Comparison of ENCODE assay signal across 7 mouse cellular contexts in genomic region chrX:106014741-106015377, GRCm38 (mm10). TPM values are rescaled to one million over a fixed set of nuclear protein-coding genes. Genes with fewer than 3 reads are reported as not detected.
DNase-seq lines count a peak whose midpoint lies in the region; ATAC-seq and TF ChIP-seq lines count a peak whose summit lies in the region.
"Not testable (repeated sequence)": the region's sequence is repeated elsewhere in the genome, so short reads cannot be mapped to it uniquely, and the experiment has no call there.

No protein-coding gene starts in this region.

- DNase-seq in MN1 (ENCODE audit: low spot score): peak; percentile 8
- DNase-seq in intestine, embryonic 14.5 days (ENCODE audit: low spot score); limb, embryonic 14.5 days (ENCODE audit: low spot score); lung, embryonic 14.5 days: not testable (repeated sequence)

- not testable (repeated sequence) for H3ac ChIP-seq in myocyte (ENCODE audit: control insufficient read depth, insufficient read length)

- not testable (repeated sequence) for H3K27me3 ChIP-seq in erythroblast, embryonic 14.5 days (ENCODE audit: control insufficient read depth); heart, embryonic 15.5 days; intestine, embryonic 14.5 days (replicated peaks; ENCODE audit: control insufficient read depth, insufficient read depth, low read length); limb, embryonic 14.5 days (ENCODE audit: control insufficient read depth, insufficient read depth, low read length); lung, embryonic 14.5 days (ENCODE audit: insufficient read depth, low read length); myocyte (ENCODE audit: control insufficient read depth, insufficient read depth, insufficient read length)

- not testable (repeated sequence) for H3K9ac ChIP-seq in heart, embryonic 15.5 days; intestine, embryonic 14.5 days (ENCODE audit: low read length); limb, embryonic 14.5 days (ENCODE audit: low read depth, low read length, severe bottlenecking); lung, embryonic 14.5 days

- H3K36me3 ChIP-seq in erythroblast, embryonic 14.5 days (ENCODE audit: control insufficient read depth): peaks cover 21% of the 10 kb centered on the region
- H3K36me3 ChIP-seq in heart, embryonic 15.5 days; intestine, embryonic 14.5 days (ENCODE audit: control insufficient read depth, insufficient read depth, low read length); lung, embryonic 14.5 days (ENCODE audit: insufficient read depth); myocyte (ENCODE audit: control insufficient read depth, insufficient read depth): not testable (repeated sequence)
- H3K36me3 ChIP-seq in limb, embryonic 14.5 days (ENCODE audit: control insufficient read depth, insufficient read depth, low read length): peaks cover 12% of the 10 kb centered on the region; the same call in 1 of the 2 replicates

- peak overlapping the region; percentile 75 for H3K4me3 ChIP-seq in erythroblast, embryonic 14.5 days (replicated peaks)
- H3K4me3 ChIP-seq in heart, embryonic 15.5 days; limb, embryonic 14.5 days (replicated peaks; ENCODE audit: low read length): not testable (repeated sequence)
- peak overlapping the region; percentile 59; the same call in 1 of the 2 replicates for H3K4me3 ChIP-seq in intestine, embryonic 14.5 days (ENCODE audit: low read depth, low read length)
- H3K4me3 ChIP-seq in lung, embryonic 14.5 days (ENCODE audit: low read depth, low read length): peak overlapping the region; percentile 45; the same call in 1 of the 2 replicates
- H3K4me3 ChIP-seq in myocyte: peak overlapping the region; percentile 77

- H3K79me2 ChIP-seq in myocyte (ENCODE audit: control insufficient read depth, insufficient read depth): peaks cover 46% of the 10 kb centered on the region

- TF ChIP-seq CTCF in lung, embryonic 14.5 days (IDR thresholded peaks at IDR 0.05; ENCODE audit: low read depth): not testable (repeated sequence)

- not testable (repeated sequence) for H3K27ac ChIP-seq in heart, embryonic 15.5 days; intestine, embryonic 14.5 days (ENCODE audit: low read depth); limb, embryonic 14.5 days (replicated peaks; ENCODE audit: low read depth, low read length); lung, embryonic 14.5 days (ENCODE audit: low read depth)

- peak overlapping the region; percentile 23; the same call in 1 of the 2 replicates for H3K4me2 ChIP-seq in heart, embryonic 15.5 days
- peak overlapping the region; percentile 36; the same call in 1 of the 2 replicates for H3K4me2 ChIP-seq in intestine, embryonic 14.5 days (ENCODE audit: low read length)
- H3K4me2 ChIP-seq in limb, embryonic 14.5 days (replicated peaks; ENCODE audit: low read depth, low read length, severe bottlenecking): peak overlapping the region; percentile 35; the same call in 1 of the 2 replicates
- peak overlapping the region; percentile 42; the same call in 1 of the 2 replicates for H3K4me2 ChIP-seq in lung, embryonic 14.5 days
- peak overlapping the region; percentile 64 for H3K4me2 ChIP-seq in myocyte (ENCODE audit: low read depth)

- 62% methylated on average over 2 of the region's 2 CpGs for WGBS in heart, embryonic 15.5 days
- WGBS in intestine, embryonic 14.5 days: 64% methylated on average over 2 of the region's 2 CpGs
- WGBS in limb, embryonic 14.5 days: 53% methylated on average over 2 of the region's 2 CpGs
- 57% methylated on average over 2 of the region's 2 CpGs for WGBS in lung, embryonic 14.5 days

- TF ChIP-seq POLR2A in limb, embryonic 14.5 days (IDR thresholded peaks at IDR 0.05; ENCODE audit: borderline replicate concordance, extremely low read depth, insufficient read depth, insufficient read length); myocyte (IDR thresholded peaks at IDR 0.05; ENCODE audit: insufficient read length, low read depth): not testable (repeated sequence)

- H3K9me3 ChIP-seq in erythroblast, embryonic 14.5 days (ENCODE audit: control insufficient read depth, low read length); heart, embryonic 15.5 days (replicated peaks); intestine, embryonic 14.5 days (ENCODE audit: control insufficient read depth, low read length); limb, embryonic 14.5 days (ENCODE audit: control insufficient read depth, low read length); lung, embryonic 14.5 days (ENCODE audit: low read depth, low read length): not testable (repeated sequence)

- ATAC-seq in heart, embryonic 15.5 days (replicated peaks; ENCODE audit: insufficient number of reproducible peaks, insufficient read depth, low FRiP score, low read depth); intestine, embryonic 14.5 days (replicated peaks; ENCODE audit: low FRiP score, low TSS enrichment, low read depth); limb, embryonic 14.5 days (ENCODE audit: low FRiP score, low read depth); lung, embryonic 14.5 days (ENCODE audit: insufficient read depth): not testable (repeated sequence)

- H3K4me1 ChIP-seq in erythroblast, embryonic 14.5 days (ENCODE audit: control insufficient read depth): peaks cover 32% of the 10 kb centered on the region
- H3K4me1 ChIP-seq in heart, embryonic 15.5 days (replicated peaks); intestine, embryonic 14.5 days (replicated peaks; ENCODE audit: control insufficient read depth, insufficient read depth, low read length); limb, embryonic 14.5 days (ENCODE audit: control insufficient read depth, insufficient read depth, low read length); lung, embryonic 14.5 days (ENCODE audit: insufficient read depth): not testable (repeated sequence)

RNA-seq across cellular contexts. Expression of gene Cox7b, which starts 0.6 kb away (rescaled TPM):
- 5.8 and 6.2 TPM in 2 replicates for polyA plus RNA-seq in erythroblast, embryonic 14.5 days (2012)
- 728 and 1,044 TPM in 2 replicates for polyA plus RNA-seq in heart, embryonic 15.5 days (2015; fragmentation: Nextera tagmentation; extraction: Ambion mirVana)
- 440 and 472 TPM in 2 replicates for polyA plus RNA-seq in intestine, embryonic 14.5 days (2014; fragmentation: Nextera tagmentation; extraction: Ambion mirVana)
- polyA plus RNA-seq in limb, embryonic 14.5 days (2012; rRNA removed): 241 and 276 TPM in 2 replicates
- 371 and 402 TPM in 2 replicates for polyA plus RNA-seq in limb, embryonic 14.5 days (2014; fragmentation: Nextera tagmentation; extraction: Ambion mirVana)
- 327 and 365 TPM in 2 replicates for polyA plus RNA-seq in lung, embryonic 14.5 days (2014; fragmentation: Nextera tagmentation; extraction: Ambion mirVana)
- polyA plus RNA-seq in myocyte (2012; fragmentation: generic; extraction: Trizol): 246 TPM

RNA-seq across cellular contexts. Expression of gene Magt1, which starts 3.2 kb away (rescaled TPM):
- 0.19 and 0.22 TPM in 2 replicates for polyA plus RNA-seq in erythroblast, embryonic 14.5 days (2012)
- 46.0 and 47.8 TPM in 2 replicates for polyA plus RNA-seq in heart, embryonic 15.5 days (2015; fragmentation: Nextera tagmentation; extraction: Ambion mirVana)
- 59.5 and 63.6 TPM in 2 replicates for polyA plus RNA-seq in intestine, embryonic 14.5 days (2014; fragmentation: Nextera tagmentation; extraction: Ambion mirVana)
- 24.3 and 26.8 TPM in 2 replicates for polyA plus RNA-seq in limb, embryonic 14.5 days (2012; rRNA removed)
- 55.3 and 60.1 TPM in 2 replicates for polyA plus RNA-seq in limb, embryonic 14.5 days (2014; fragmentation: Nextera tagmentation; extraction: Ambion mirVana)
- polyA plus RNA-seq in lung, embryonic 14.5 days (2014; fragmentation: Nextera tagmentation; extraction: Ambion mirVana): 62.7 and 63.0 TPM in 2 replicates
- polyA plus RNA-seq in myocyte (2012; fragmentation: generic; extraction: Trizol): 13.3 TPM

RNA-seq across cellular contexts. Expression of gene Atp7a, which starts 12.2 kb away (rescaled TPM):
- polyA plus RNA-seq in erythroblast, embryonic 14.5 days (2012): 0.01 TPM in 1 of 2 replicates, not detected in the other
- 10.6 and 12.6 TPM in 2 replicates for polyA plus RNA-seq in heart, embryonic 15.5 days (2015; fragmentation: Nextera tagmentation; extraction: Ambion mirVana)
- polyA plus RNA-seq in intestine, embryonic 14.5 days (2014; fragmentation: Nextera tagmentation; extraction: Ambion mirVana): 30.1 and 35.9 TPM in 2 replicates
- 10.3 and 10.7 TPM in 2 replicates for polyA plus RNA-seq in limb, embryonic 14.5 days (2012; rRNA removed)
- 30.0 and 34.6 TPM in 2 replicates for polyA plus RNA-seq in limb, embryonic 14.5 days (2014; fragmentation: Nextera tagmentation; extraction: Ambion mirVana)
- polyA plus RNA-seq in lung, embryonic 14.5 days (2014; fragmentation: Nextera tagmentation; extraction: Ambion mirVana): 34.4 TPM in 2 replicates
- polyA plus RNA-seq in myocyte (2012; fragmentation: generic; extraction: Trizol): 3.6 TPM

Comparison
In these comparisons a context has a peak if more than half of its experiments do, and no peak if none do; other contexts are left out.
1. RNA of gene Cox7b, which starts 0.6 kb away (polyA plus RNA-seq): 728 to 1,044 TPM in heart, embryonic 15.5 days, 440 to 472 TPM in intestine, embryonic 14.5 days, 241 to 402 TPM in limb, embryonic 14.5 days, 327 to 365 TPM in lung, embryonic 14.5 days and 246 TPM in myocyte (single experiment); 5.8 to 6.2 TPM in erythroblast, embryonic 14.5 days; every median in the first group is over 10 times any median in the second.
2. RNA of gene Magt1, which starts 3.2 kb away (polyA plus RNA-seq): 59.5 to 63.6 TPM in intestine, embryonic 14.5 days, 62.7 to 63.0 TPM in lung, embryonic 14.5 days, 24.3 to 60.1 TPM in limb, embryonic 14.5 days, 46.0 to 47.8 TPM in heart, embryonic 15.5 days and 13.3 TPM in myocyte (single experiment); 0.19 to 0.22 TPM in erythroblast, embryonic 14.5 days; every median in the first group is over 10 times any median in the second.
3. Peak in every context shown above with its lines, with median percentiles within 50 percentile points of each other: H3K4me2 ChIP-seq.